8 mouse cellular contexts compared by ENCODE assay signal in the genomic region with DNA sequence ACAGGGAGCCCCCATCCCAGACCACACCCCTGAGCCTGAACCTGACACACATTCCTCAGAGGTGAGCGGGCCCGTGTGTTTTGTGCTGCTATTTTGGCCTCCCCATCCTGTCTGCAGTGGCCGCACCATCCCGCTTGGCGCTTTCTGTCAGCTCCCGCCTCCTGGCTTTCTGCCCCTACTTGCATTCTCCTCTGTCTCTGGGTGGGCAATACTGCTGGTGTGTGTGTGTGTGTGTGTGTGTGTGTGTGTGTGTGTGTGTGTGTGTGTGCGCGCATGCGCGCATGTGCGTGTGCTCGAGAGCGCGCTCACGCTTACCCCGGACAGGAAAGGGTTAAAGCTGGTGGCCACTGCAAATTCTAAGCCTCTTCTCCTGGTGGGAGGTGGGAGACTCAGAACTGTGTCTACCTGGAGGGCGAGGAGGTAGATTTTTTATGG. TPM values are rescaled to one million over a fixed set of nuclear protein-coding genes. Genes with fewer than 3 reads are reported as not detected.
DNase-seq lines count a peak whose midpoint lies in the region; ATAC-seq lines count a peak whose summit lies in the region.

No protein-coding gene starts in this region.

- H3K4me3 ChIP-seq in limb, embryonic 15.5 days = peak overlapping the region; percentile 98
- H3K4me3 ChIP-seq in neural tube, embryonic 15.5 days (replicated peaks) = peak overlapping the region; percentile 7; the same call in 1 of the 2 replicates

- H3K9me3 ChIP-seq in limb, embryonic 15.5 days = no peaks in the 10 kb centered on the region
- no peaks in the 10 kb centered on the region for H3K9me3 ChIP-seq in neural tube, embryonic 15.5 days (replicated peaks)

- peaks cover 99% of the 10 kb centered on the region for H3K4me1 ChIP-seq in limb, embryonic 15.5 days
- H3K4me1 ChIP-seq in neural tube, embryonic 15.5 days = peaks cover 94% of the 10 kb centered on the region

- ATAC-seq in limb, embryonic 15.5 days (ENCODE audit: insufficient number of reproducible peaks, low FRiP score, low TSS enrichment, low read depth) = no peak
- no peak for ATAC-seq in neural tube, embryonic 15.5 days (ENCODE audit: low FRiP score)
- ATAC-seq in frontal cortex, adult (ENCODE audit: low TSS enrichment) = no peak

- under 1% methylated on average over 16 of the region's 17 CpGs for WGBS in limb, embryonic 15.5 days
- WGBS in neural tube, embryonic 15.5 days = 3% methylated on average over 17 of the region's 17 CpGs

- peaks cover 13% of the 10 kb centered on the region for H3K36me3 ChIP-seq in limb, embryonic 15.5 days
- no peaks in the 10 kb centered on the region for H3K36me3 ChIP-seq in neural tube, embryonic 15.5 days

- no peaks in the 10 kb centered on the region for H3K27me3 ChIP-seq in limb, embryonic 15.5 days
- H3K27me3 ChIP-seq in neural tube, embryonic 15.5 days (replicated peaks) = no peaks in the 10 kb centered on the region

- H3K4me2 ChIP-seq in limb, embryonic 15.5 days = peak overlapping the region; percentile 81
- peak overlapping the region; percentile 98 for H3K4me2 ChIP-seq in neural tube, embryonic 15.5 days

- intact Hi-C loops in heart, postnatal 36 days (cut with DNase I) = no loop called here

- peak overlapping the region; percentile 99 for H3K27ac ChIP-seq in limb, embryonic 15.5 days
- H3K27ac ChIP-seq in neural tube, embryonic 15.5 days (replicated peaks) = peak overlapping the region; percentile 78

- peak; percentile 62 for DNase-seq in urinary bladder, postnatal 14 days (ENCODE audit: low spot score)
- no peak for DNase-seq in urinary bladder, postnatal 4 days (ENCODE audit: low spot score in 2 of 2)
- peak; percentile 54 for DNase-seq in embryo, embryonic 9.5 days (ENCODE audit: extremely low spot score)
- peak; percentile 37 to 50 for DNase-seq in heart, postnatal 36 days
- no peak for DNase-seq in right cerebral cortex, postnatal 25 days

- no peak overlapping the region for H3K9ac ChIP-seq in limb, embryonic 15.5 days
- 0 out of 2 replicates have a peak overlapping the region, but pooled peaks have one; percentile 24 for H3K9ac ChIP-seq in neural tube, embryonic 15.5 days (replicated peaks)

RNA-seq across cellular contexts. Expression of a gene that starts 7.0 kb away (rescaled TPM):
- total RNA-seq in heart, postnatal 36 days (2021) = 10 to 100 TPM; 44.6 to 59.4 TPM
- polyA plus RNA-seq in limb, embryonic 15.5 days (2015; fragmentation: Nextera tagmentation; extraction: Ambion mirVana) = 16.8 and 18.5 TPM in 2 replicates
- polyA plus RNA-seq in neural tube, embryonic 15.5 days (2015; fragmentation: Nextera tagmentation; extraction: Ambion mirVana) = 9.7 and 11.5 TPM in 2 replicates

RNA-seq across cellular contexts. Expression of a gene that starts 34.9 kb away (rescaled TPM):
- not detected for total RNA-seq in heart, postnatal 36 days (2021)
- polyA plus RNA-seq in limb, embryonic 15.5 days (2015; fragmentation: Nextera tagmentation; extraction: Ambion mirVana) = 0.37 and 0.45 TPM in 2 replicates
- polyA plus RNA-seq in neural tube, embryonic 15.5 days (2015; fragmentation: Nextera tagmentation; extraction: Ambion mirVana) = 0.73 TPM in 1 of 2 replicates, not detected in the other

RNA-seq across cellular contexts. Expression of a gene that starts 48.7 kb away (rescaled TPM):
- not detected for total RNA-seq in heart, postnatal 36 days (2021)
- not detected in 2 replicates for polyA plus RNA-seq in limb, embryonic 15.5 days (2015; fragmentation: Nextera tagmentation; extraction: Ambion mirVana)
- 0.09 TPM in 1 of 2 replicates, not detected in the other for polyA plus RNA-seq in neural tube, embryonic 15.5 days (2015; fragmentation: Nextera tagmentation; extraction: Ambion mirVana)

Comparison
In these comparisons a context has a peak if more than half of its experiments do, and no peak if none do; other contexts are left out.
1. DNase-seq: peak in urinary bladder, postnatal 14 days (single experiment), embryo, embryonic 9.5 days (single experiment) and heart, postnatal 36 days (2 of 2); none in urinary bladder, postnatal 4 days (0 of 2) and right cerebral cortex, postnatal 25 days (single experiment).